Mouse (Mus musculus) activated CD4-positive, CD25-positive, alpha-beta regulatory T cell, adult 4 months (primary cell): Measurements from ENCODE around the gene Morf4l2. TPM values are rescaled to one million over a fixed set of nuclear protein-coding genes. Genes with fewer than 3 reads are reported as not detected.
"Not testable (repeated sequence)": the region's sequence is repeated elsewhere in the genome, so short reads cannot be mapped to it uniquely, and the experiment has no call there.

Experiments
- ATAC-seq: one replicate; pipeline ENCODE4 v1.8.0; 2017
- polyA plus RNA-seq, 2 experiments: library from polyadenylated mRNA; unstranded; fragments of 100-300 nt; shearing (Covaris generic); gene quantifications; one replicate each; pipeline ENCODE4 v1.2.1; 2017

The Morf4l2 gene
- polyA plus RNA-seq, 2 experiments from 2014 or later: 77.6 to 86.6 TPM

GRCm38 (mm10) chrX:136693196-136693595 lies 50.3 kb downstream of the Morf4l2 start:
- no peak for ATAC-seq

- ATAC-seq: no peak
These were observed 51.2 kb downstream of the Morf4l2 start for GRCm38 (mm10) chrX:136692294-136692675.

- ATAC-seq: not testable (repeated sequence)
These were observed 51.7 kb downstream of the Morf4l2 start for GRCm38 (mm10) chrX:136691606-136692293.

Other genes starting within 250 kb of the Morf4l2 start
- not detected for gene Kir3dl1, start 225.7 kb downstream of the Morf4l2 start, polyA plus RNA-seq
- not detected for gene Kir3dl2, start 199.6 kb downstream of the Morf4l2 start, polyA plus RNA-seq
- under 1 TPM; 0.52 to 0.83 TPM for gene Tceal3, start 152.8 kb downstream of the Morf4l2 start, polyA plus RNA-seq
- not detected for gene Tceal1, start 35.7 kb downstream of the Morf4l2 start, polyA plus RNA-seq
- gene Glra4, start 36.5 kb upstream of the Morf4l2 start, polyA plus RNA-seq: not detected
- gene Plp1, start 79.0 kb upstream of the Morf4l2 start, polyA plus RNA-seq: 1 to 10 TPM; 1.3 to 1.6 TPM
- gene Rab9b, start 125.1 kb upstream of the Morf4l2 start, polyA plus RNA-seq: under 1 TPM in 1 of 2 experiments, not detected in 1; 0.08 TPM
- not detected for gene H2bfm, start 183.6 kb upstream of the Morf4l2 start, polyA plus RNA-seq
- gene Tmsb15b2, start 231.8 kb upstream of the Morf4l2 start, polyA plus RNA-seq: 10 to 100 TPM; 12.1 to 77.0 TPM
- 10 to 100 TPM in 1 of 2 experiments, 1 to 10 TPM in 1; 2.2 to 13.1 TPM for gene Tmsb15l, start 233.2 kb upstream of the Morf4l2 start, polyA plus RNA-seq
- 10 to 100 TPM; 26.6 to 39.7 TPM for gene Tmsb15b1, start 233.2 kb upstream of the Morf4l2 start, polyA plus RNA-seq
- 10 to 100 TPM; 37.8 to 42.4 TPM for gene Zcchc18, start 249.5 kb upstream of the Morf4l2 start, polyA plus RNA-seq